Mouse (Mus musculus): ENCODE measurements at regions not wholly inside any gene's neighbourhood (a gene's known extent, or its start where the extent isn't known, plus 50 kb on each side); places are given as distances from the start of the nearest gene placed in this dataset.
A peak's percentile ranks its signal among the peaks of the same experiment; 100 is the strongest.

DNA sequence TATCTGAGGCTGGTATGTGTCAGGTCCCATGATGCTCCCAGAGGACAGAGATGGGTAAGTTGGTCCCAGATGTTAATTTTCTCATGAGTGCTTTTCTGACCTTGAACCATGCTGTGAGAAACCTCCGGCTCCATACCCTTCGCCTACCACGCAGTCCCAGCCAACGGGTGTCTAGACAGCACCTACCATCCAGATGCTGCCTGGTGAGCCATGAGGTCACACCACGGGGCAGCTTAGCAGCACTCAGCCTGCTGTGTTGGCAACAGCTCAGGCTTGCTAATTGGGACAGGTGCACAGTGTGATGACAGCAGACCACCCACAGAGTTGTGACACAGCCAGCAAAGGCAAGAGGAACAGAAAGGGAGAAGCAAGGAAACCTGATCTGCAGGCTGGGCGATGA, 122.6 kb downstream of the Adamts1 start:
- ATAC-seq (replicated peaks; ENCODE audit: low FRiP score, low TSS enrichment, low read depth) = peak; percentile 55; the same call in 1 of the 2 replicates

DNA sequence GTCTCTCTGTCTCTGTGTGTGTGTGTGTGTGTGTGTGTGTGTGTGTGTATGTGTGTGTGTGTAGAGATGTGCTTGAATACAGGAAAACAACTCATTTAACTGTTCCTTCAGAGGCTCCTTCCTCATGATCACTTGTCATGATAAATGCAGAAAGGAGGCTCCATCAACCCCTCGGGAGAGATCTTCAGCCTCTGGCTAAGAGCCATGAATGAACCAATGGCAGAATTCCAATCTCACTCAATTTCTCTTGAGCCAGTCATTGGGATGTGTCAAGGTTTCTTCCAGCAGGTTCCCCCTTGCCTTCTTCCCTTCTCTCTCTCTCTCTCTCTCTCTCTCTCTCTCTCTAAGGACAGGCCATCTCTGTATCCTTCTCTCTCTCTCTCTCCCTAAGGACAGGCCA, 124.1 kb downstream of the Adamts1 start:
- Histone ChIP-seq H3K9me3 (ENCODE audit: control insufficient read depth, low read length) (no peaks in the 10 kb centered on the region), H3K9ac (ENCODE audit: low read length) (no peak overlapping the region), H3K4me2 (ENCODE audit: low read length) (no peak overlapping the region), H3K27me3 (replicated peaks; ENCODE audit: control insufficient read depth, insufficient read depth, low read length) (no peaks in the 10 kb centered on the region), H3K36me3 (ENCODE audit: control insufficient read depth, insufficient read depth, low read length) (no peaks in the 10 kb centered on the region), H3K4me1 (replicated peaks; ENCODE audit: control insufficient read depth, insufficient read depth, low read length) (peaks cover 4% of the 10 kb centered on the region; the same call in 1 of the 2 replicates), H3K27ac (ENCODE audit: low read depth) (no peak overlapping the region), H3K4me3 (ENCODE audit: low read depth, low read length) (no peak overlapping the region)
- no peak for DNase-seq (ENCODE audit: low spot score)
- WGBS = 50% methylated on average over 1 of the region's 1 CpGs
- ATAC-seq (replicated peaks; ENCODE audit: low FRiP score, low TSS enrichment, low read depth) = no peak

More for the DNA sequence above, 122.6 kb downstream of the Adamts1 start:
- DNase-seq (ENCODE audit: low spot score) = no peak
- Histone ChIP-seq H3K4me1 (replicated peaks; ENCODE audit: control insufficient read depth, insufficient read depth, low read length) (peaks cover 4% of the 10 kb centered on the region; the same call in 1 of the 2 replicates), H3K36me3 (ENCODE audit: control insufficient read depth, insufficient read depth, low read length) (no peaks in the 10 kb centered on the region), H3K9ac (ENCODE audit: low read length) (no peak overlapping the region), H3K4me2 (ENCODE audit: low read length) (no peak overlapping the region), H3K4me3 (ENCODE audit: low read depth, low read length) (no peak overlapping the region), H3K27ac (ENCODE audit: low read depth) (no peak overlapping the region), H3K9me3 (ENCODE audit: control insufficient read depth, low read length) (no peaks in the 10 kb centered on the region), H3K27me3 (replicated peaks; ENCODE audit: control insufficient read depth, insufficient read depth, low read length) (no peaks in the 10 kb centered on the region)
- WGBS = 35% methylated on average over 6 of the region's 6 CpGs

- DNase-seq (ENCODE audit: low spot score) (peak; percentile 55), ATAC-seq (replicated peaks; ENCODE audit: low FRiP score, low TSS enrichment, low read depth) (no peak)
- H3K4me3 ChIP-seq (ENCODE audit: low read depth, low read length) = no peak overlapping the region
- no peaks in the 10 kb centered on the region for H3K36me3 ChIP-seq (ENCODE audit: control insufficient read depth, insufficient read depth, low read length)
- H3K4me2 ChIP-seq (ENCODE audit: low read length) = no peak overlapping the region
- no peak overlapping the region for H3K9ac ChIP-seq (ENCODE audit: low read length)
- no peaks in the 10 kb centered on the region for H3K9me3 ChIP-seq (ENCODE audit: control insufficient read depth, low read length)
- no peak overlapping the region for H3K27ac ChIP-seq (ENCODE audit: low read depth)
- H3K4me1 ChIP-seq (replicated peaks; ENCODE audit: control insufficient read depth, insufficient read depth, low read length) = peaks cover 4% of the 10 kb centered on the region; the same call in 1 of the 2 replicates
- H3K27me3 ChIP-seq (replicated peaks; ENCODE audit: control insufficient read depth, insufficient read depth, low read length) = no peaks in the 10 kb centered on the region
Observed at GRCm38 (mm10) chr16:85678228-85678627, 124.7 kb downstream of the Adamts1 start.

- ATAC-seq (replicated peaks; ENCODE audit: low FRiP score, low TSS enrichment, low read depth) = 0 out of 2 replicates have a peak, but pooled peaks have one; percentile 43
- no peaks in the 10 kb centered on the region for H3K27me3 ChIP-seq (replicated peaks; ENCODE audit: control insufficient read depth, insufficient read depth, low read length)
- no peak overlapping the region for H3K9ac ChIP-seq (ENCODE audit: low read length)
- H3K4me3 ChIP-seq (ENCODE audit: low read depth, low read length) = no peak overlapping the region
- H3K9me3 ChIP-seq (ENCODE audit: control insufficient read depth, low read length) = no peaks in the 10 kb centered on the region
- H3K27ac ChIP-seq (ENCODE audit: low read depth) = no peak overlapping the region
- peak; percentile 59 for DNase-seq (ENCODE audit: low spot score)
- no peak overlapping the region for H3K4me2 ChIP-seq (ENCODE audit: low read length)
- peaks cover 4% of the 10 kb centered on the region; the same call in 1 of the 2 replicates for H3K4me1 ChIP-seq (replicated peaks; ENCODE audit: control insufficient read depth, insufficient read depth, low read length)
- H3K36me3 ChIP-seq (ENCODE audit: control insufficient read depth, insufficient read depth, low read length) = no peaks in the 10 kb centered on the region
- WGBS = 32% methylated on average over 9 of the region's 9 CpGs
Observed at GRCm38 (mm10) chr16:85677027-85677426, 123.8 kb upstream of the Cyyr1 start.

- no peaks in the 10 kb centered on the region for H3K27me3 ChIP-seq (replicated peaks; ENCODE audit: control insufficient read depth, insufficient read depth, low read length)
- no peaks in the 10 kb centered on the region for H3K9me3 ChIP-seq (ENCODE audit: control insufficient read depth, low read length)
- no peaks in the 10 kb centered on the region for H3K4me1 ChIP-seq (replicated peaks; ENCODE audit: control insufficient read depth, insufficient read depth, low read length)
- no peak overlapping the region for H3K4me2 ChIP-seq (ENCODE audit: low read length)
- H3K27ac ChIP-seq (ENCODE audit: low read depth) = no peak overlapping the region
- no peak for DNase-seq (ENCODE audit: low spot score)
- 78% methylated on average over 5 of the region's 5 CpGs for WGBS
- no peaks in the 10 kb centered on the region for H3K36me3 ChIP-seq (ENCODE audit: control insufficient read depth, insufficient read depth, low read length)
- H3K4me3 ChIP-seq (ENCODE audit: low read depth, low read length) = no peak overlapping the region
- no peak for ATAC-seq (replicated peaks; ENCODE audit: low FRiP score, low TSS enrichment, low read depth)
- no peak overlapping the region for H3K9ac ChIP-seq (ENCODE audit: low read length)
Observed at GRCm38 (mm10) chr16:85668767-85669166, 115.6 kb upstream of the Cyyr1 start.

- DNase-seq (ENCODE audit: low spot score) (no peak), ATAC-seq (replicated peaks; ENCODE audit: low FRiP score, low TSS enrichment, low read depth) (no peak)
- Histone ChIP-seq H3K9me3 (ENCODE audit: control insufficient read depth, low read length) (no peaks in the 10 kb centered on the region), H3K9ac (ENCODE audit: low read length) (no peak overlapping the region), H3K4me3 (ENCODE audit: low read depth, low read length) (no peak overlapping the region), H3K4me1 (replicated peaks; ENCODE audit: control insufficient read depth, insufficient read depth, low read length) (no peaks in the 10 kb centered on the region), H3K27ac (ENCODE audit: low read depth) (no peak overlapping the region), H3K27me3 (replicated peaks; ENCODE audit: control insufficient read depth, insufficient read depth, low read length) (no peaks in the 10 kb centered on the region), H3K4me2 (ENCODE audit: low read length) (no peak overlapping the region), H3K36me3 (ENCODE audit: control insufficient read depth, insufficient read depth, low read length) (no peaks in the 10 kb centered on the region)
- 62% methylated on average over 1 of the region's 1 CpGs for WGBS
Observed at GRCm38 (mm10) chr16:85667790-85668189, 114.6 kb upstream of the Cyyr1 start.

DNA sequence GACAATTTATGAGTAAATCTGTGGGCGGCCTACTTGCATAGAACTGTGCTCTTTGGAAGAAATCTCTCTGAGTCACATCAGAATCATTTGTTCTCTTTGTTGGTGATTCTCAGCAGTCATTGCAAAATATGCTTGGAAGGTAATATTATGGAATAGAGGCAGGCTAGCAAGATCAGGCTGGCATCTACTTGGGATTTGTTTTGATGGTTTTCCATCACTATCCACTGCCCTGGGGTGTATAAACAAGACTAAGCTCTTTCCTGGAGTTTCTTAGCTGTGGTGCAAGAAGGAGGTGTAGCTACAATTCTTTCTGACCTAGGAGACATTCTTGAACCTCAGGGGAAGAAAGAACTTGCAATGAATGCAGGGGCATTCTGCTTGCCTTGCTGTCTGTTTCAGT, 96.3 kb upstream of the Cyyr1 start:
- H3K4me1 ChIP-seq (replicated peaks; ENCODE audit: control insufficient read depth, insufficient read depth, low read length) = no peaks in the 10 kb centered on the region

GRCm38 (mm10) chr16:85640992-85641391, 87.8 kb upstream of the Cyyr1 start:
- Histone ChIP-seq H3K27me3 (replicated peaks; ENCODE audit: control insufficient read depth, insufficient read depth, low read length) (no peaks in the 10 kb centered on the region), H3K4me3 (ENCODE audit: low read depth, low read length) (no peak overlapping the region), H3K4me2 (ENCODE audit: low read length) (no peak overlapping the region), H3K36me3 (ENCODE audit: control insufficient read depth, insufficient read depth, low read length) (no peaks in the 10 kb centered on the region), H3K9ac (ENCODE audit: low read length) (no peak overlapping the region), H3K27ac (ENCODE audit: low read depth) (no peak overlapping the region), H3K9me3 (ENCODE audit: control insufficient read depth, low read length) (no peaks in the 10 kb centered on the region), H3K4me1 (replicated peaks; ENCODE audit: control insufficient read depth, insufficient read depth, low read length) (no peaks in the 10 kb centered on the region)
- no peak for DNase-seq (ENCODE audit: low spot score)
- WGBS = 82% methylated on average over 4 of the region's 4 CpGs
- ATAC-seq (replicated peaks; ENCODE audit: low FRiP score, low TSS enrichment, low read depth) = no peak

More for the DNA sequence above, 96.3 kb upstream of the Cyyr1 start:
- Histone ChIP-seq H3K4me2 (ENCODE audit: low read length) (no peak overlapping the region), H3K9me3 (ENCODE audit: control insufficient read depth, low read length) (no peaks in the 10 kb centered on the region), H3K36me3 (ENCODE audit: control insufficient read depth, insufficient read depth, low read length) (no peaks in the 10 kb centered on the region), H3K4me3 (ENCODE audit: low read depth, low read length) (no peak overlapping the region), H3K27me3 (replicated peaks; ENCODE audit: control insufficient read depth, insufficient read depth, low read length) (no peaks in the 10 kb centered on the region), H3K9ac (ENCODE audit: low read length) (no peak overlapping the region), H3K27ac (ENCODE audit: low read depth) (no peak overlapping the region)
- WGBS = 89% methylated on average over 1 of the region's 1 CpGs
- ATAC-seq (replicated peaks; ENCODE audit: low FRiP score, low TSS enrichment, low read depth) = no peak
- no peak for DNase-seq (ENCODE audit: low spot score)

DNA sequence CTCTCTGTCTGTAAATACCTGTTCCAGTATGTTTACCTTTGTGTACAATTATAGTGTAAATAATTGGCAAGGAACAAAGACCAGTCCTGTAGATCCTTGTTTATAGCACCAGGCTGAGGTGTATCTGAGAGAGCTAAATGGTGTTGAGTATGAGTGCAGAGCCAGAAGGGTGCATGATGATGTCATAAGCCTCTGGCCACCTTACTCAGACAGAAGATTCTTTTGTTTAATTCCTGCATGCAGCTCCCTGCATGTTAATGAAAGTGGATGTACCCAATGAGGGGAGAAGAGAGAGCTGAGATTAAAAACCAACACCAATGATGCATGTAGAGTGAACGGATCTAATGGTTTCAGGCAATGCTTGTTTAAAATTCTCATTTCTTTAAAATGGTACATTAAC, 83.9 kb upstream of the Cyyr1 start:
- H3K4me2 ChIP-seq (ENCODE audit: low read length) = no peak overlapping the region
- ATAC-seq (replicated peaks; ENCODE audit: low FRiP score, low TSS enrichment, low read depth) = no peak
- no peaks in the 10 kb centered on the region for H3K36me3 ChIP-seq (ENCODE audit: control insufficient read depth, insufficient read depth, low read length)
- no peak for DNase-seq (ENCODE audit: low spot score)
- no peak overlapping the region for H3K4me3 ChIP-seq (ENCODE audit: low read depth, low read length)
- WGBS = 81% methylated on average over 1 of the region's 1 CpGs
- no peak overlapping the region for H3K9ac ChIP-seq (ENCODE audit: low read length)
- no peak overlapping the region for H3K27ac ChIP-seq (ENCODE audit: low read depth)
- no peaks in the 10 kb centered on the region for H3K27me3 ChIP-seq (replicated peaks; ENCODE audit: control insufficient read depth, insufficient read depth, low read length)
- H3K9me3 ChIP-seq (ENCODE audit: control insufficient read depth, low read length) = no peaks in the 10 kb centered on the region
- no peaks in the 10 kb centered on the region for H3K4me1 ChIP-seq (replicated peaks; ENCODE audit: control insufficient read depth, insufficient read depth, low read length)
